Mouse (Mus musculus) ovary, adult 18-20 months (tissue): ENCODE measurements around the gene Pde6h.
"Not testable (repeated sequence)": the region's sequence is repeated elsewhere in the genome, so short reads cannot be mapped to it uniquely, and the experiment has no call there.

Source experiments
- DNase-seq: peaks from one replicate; pipeline ENCODE4 v3.0.0; 2022; ENCODE audit warnings: low spot score, mixed read lengths

Pde6h gene

DNA sequence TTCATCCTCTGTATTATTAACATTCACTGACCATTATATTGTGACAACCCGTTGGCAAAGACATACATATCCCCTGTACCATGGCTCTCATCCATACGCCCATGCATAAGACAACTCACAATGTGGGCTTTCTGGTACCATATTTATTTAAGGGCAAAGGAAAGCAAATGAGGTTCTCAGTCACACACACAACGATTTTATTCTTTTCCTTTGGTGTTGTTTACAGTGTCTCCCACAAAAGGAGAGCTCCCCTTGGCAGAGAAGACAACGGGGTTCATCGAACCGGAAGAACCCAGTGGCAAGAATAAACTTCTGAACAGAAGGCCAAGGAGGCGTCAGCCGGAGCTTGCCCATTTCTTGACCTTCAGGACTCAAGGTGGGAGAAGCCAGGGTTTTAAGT is at the start of gene Pde6h:
Gene Pde6h, plus strand, starts transcription at position 301 of the 400 bp plus-strand sequence.
- DNase-seq, result no peak

DNA sequence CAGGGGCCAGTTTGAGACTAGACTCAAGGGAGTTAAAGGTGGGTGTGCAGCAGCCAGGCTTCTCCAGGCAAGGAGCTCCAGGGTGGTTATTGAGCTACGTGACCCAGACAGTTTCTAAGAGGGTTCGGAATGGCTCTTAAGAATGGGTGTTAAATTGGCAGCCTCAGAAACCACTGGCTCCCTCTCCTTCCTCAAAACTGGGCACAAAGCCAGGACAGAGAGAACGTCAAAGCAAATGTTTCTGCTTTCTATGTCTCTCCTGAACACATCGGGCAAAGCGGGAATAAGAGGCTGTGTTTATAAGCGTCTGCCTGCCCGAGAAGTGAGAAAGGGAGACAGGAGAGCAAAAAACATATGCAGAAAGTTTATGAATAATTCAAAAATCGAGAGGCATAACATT is 49.0 kb upstream of the Pde6h start:
- DNase-seq, result no peak

DNA sequence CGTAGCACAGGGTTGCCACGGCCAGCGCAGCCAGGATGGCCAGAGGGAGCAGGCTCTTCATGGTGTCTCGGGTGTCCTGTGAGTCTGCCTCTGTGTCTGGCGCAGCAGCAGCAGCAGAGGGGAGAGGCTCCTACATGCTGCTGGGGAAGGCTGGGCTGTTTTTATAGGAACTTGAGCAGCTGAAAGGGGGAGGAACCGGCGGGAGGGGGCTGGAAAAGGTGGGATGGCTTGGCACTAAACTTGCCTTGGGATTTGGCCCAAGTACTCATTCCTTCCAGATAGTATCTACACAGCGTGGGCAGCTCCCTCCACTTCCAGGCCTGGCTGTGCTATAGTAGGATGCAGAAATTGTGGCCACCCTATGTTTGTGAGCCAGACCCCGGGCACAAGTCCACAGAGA is 48.0 kb upstream of the Pde6h start, which contains the start of gene Mgp:
Gene Mgp, minus strand, starts transcription at position 154 of the 400 bp plus-strand sequence.
- peak; percentile 52 for DNase-seq

DNA sequence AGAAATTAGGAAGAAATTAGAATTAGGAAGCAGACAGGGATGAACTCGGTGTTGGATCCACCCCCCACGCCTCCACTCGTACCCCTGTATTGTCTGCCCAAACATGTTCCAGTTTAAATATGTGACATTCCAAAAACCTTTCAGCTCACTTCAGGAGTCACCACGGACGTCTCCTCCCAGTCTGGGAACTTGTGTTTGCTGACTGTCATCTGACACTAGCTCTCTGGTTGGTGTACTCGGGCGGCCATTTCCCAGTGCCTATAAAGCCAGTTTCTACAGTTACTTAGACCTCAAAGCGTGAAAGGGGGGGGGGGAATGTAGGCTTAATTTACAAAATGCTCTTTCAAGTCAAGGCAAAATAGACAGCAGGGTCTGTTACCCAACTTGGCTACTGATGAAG is 42.0 kb upstream of the Pde6h start:
- no peak for DNase-seq

DNA sequence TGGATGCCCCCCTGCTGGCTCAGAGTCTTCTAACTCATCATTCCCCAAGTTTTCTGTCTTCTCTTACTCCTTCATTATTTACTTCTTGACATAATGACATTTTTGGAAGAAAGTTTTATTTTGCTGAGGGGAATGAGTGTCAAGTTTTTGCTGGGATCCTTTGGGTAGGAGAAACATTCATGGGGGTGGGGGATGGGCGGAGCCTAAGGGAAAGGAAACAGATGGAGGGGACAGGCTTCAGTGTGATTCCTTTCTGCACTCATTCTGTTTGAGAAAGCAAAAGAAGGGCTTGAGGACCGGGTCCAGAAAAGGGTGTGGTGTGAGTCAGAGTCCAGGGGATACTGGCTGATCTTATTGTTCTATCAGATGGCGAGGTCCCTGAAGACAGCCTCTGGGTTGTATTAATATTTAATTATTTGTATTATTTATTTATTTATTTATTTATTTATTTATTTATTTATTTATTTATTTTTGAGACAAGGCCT is 40.2 kb upstream of the Pde6h start:
- DNase-seq, result no peak

DNA sequence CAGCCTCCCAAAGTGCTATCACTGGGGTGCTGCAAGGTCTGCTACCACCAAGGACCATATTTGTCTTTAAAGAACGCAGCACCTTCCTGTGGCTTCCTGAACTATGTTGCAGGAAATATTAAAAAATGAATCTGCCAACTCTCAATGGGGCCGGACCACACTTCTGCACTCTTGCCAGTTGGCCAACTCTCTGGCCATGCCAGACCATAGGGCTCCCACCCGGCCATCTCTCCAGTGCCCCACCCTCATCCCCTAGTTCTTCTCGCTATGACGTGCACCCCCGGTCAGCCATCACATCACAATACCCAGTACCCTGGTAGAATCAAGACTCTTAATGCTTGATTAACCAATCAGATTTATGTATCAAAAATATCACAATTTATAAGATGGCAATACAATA is 39.7 kb upstream of the Pde6h start:
- no peak for DNase-seq

DNA sequence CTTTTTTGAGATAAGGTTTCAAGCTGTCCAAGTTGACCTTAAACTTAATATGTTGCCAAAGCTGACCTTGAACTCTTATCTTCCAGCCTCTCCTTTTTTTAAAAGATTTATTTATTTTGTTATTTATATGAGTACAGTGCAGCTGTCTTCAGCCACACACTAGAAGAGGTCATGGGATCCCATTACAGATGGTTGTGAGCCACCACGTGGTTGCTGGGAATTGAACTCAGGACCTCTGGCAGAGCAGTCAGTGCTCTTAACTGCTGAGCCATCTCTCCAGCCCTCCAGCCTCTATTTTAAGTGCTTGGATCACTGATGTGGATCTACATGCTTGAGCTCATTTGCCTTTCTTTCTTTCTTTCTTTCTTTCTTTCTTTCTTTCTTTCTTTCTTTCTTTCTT is 38.9 kb upstream of the Pde6h start:
- DNase-seq, result not testable (repeated sequence)

DNA sequence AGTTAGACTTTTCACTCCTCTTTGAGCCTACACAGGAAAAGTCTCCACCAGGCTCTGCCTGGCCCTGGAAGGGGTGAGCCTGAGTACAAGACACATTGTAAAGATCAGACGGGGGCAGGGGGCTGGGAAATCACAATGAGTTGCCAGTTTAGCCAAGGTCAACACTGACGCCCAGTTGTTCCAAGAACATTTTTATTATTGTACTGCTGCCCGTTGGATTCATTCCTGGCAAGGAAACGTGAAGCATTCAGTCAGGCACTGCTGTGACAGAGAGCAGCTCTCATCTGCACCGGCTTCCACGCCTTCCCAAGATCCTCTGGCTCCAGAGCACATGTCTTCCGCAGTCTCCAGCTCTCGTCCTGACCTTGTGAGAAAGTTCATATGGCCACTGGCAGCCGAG is 35.8 kb upstream of the Pde6h start:
- peak; percentile 51 for DNase-seq

DNA sequence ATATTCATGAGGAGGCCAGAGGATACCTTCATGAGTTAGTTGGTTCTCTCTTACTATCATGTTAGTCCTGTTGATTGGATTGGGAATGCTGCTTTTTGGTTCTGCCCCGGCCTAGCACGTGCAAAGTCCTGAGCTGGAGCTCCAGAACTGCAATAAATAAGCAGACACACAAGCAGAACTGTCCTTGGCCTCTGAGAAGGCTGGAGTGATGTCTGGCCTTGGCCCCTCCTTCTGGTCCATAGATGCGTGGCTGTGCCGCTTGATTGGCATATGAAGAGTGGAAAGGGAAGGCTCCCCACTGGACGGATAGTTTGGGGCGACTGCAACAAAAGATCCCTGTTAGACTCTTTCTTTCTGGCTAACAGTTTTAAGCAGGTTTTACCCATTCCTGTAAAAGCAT is 34.6 kb upstream of the Pde6h start:
- DNase-seq, result no peak

DNA sequence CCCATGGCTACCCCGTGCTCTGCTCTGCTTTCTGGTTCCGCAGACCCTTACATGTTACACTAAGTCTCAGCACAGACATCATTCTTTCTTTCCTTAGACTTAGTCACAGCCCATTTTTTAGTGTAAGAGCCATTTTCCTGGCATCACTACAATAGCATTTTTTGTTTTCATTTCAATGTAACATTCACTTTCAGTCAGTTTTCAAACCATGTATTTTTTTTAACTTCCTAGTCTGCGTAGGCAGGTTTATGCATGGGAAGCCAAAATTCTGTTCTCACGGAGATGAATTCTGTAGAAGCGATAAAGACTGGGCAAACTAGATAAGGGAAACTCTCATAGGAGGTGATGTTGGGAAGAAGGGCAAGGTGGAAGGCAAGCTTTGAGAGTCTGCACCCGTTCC is 34.1 kb upstream of the Pde6h start:
- no peak for DNase-seq

DNA sequence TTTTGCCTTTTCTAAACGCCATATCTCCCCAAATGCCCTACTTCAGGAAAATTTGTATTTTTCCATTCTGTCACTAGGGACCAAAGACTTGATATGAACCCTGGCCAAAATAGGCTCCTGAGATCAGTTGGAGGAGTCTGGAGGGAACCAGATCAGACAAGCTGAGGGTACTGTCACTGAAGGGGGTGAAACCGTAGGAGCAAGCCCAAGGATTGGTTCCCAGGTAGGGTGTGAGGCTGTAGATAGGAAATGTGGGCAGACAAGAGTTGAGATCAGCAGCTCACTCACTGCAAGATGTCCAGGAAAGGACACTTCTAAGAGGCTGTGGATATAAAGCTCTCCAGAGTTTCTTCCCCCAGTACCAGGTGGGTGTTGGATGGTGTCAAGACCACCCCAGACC is 31.6 kb upstream of the Pde6h start:
- no peak for DNase-seq

DNA sequence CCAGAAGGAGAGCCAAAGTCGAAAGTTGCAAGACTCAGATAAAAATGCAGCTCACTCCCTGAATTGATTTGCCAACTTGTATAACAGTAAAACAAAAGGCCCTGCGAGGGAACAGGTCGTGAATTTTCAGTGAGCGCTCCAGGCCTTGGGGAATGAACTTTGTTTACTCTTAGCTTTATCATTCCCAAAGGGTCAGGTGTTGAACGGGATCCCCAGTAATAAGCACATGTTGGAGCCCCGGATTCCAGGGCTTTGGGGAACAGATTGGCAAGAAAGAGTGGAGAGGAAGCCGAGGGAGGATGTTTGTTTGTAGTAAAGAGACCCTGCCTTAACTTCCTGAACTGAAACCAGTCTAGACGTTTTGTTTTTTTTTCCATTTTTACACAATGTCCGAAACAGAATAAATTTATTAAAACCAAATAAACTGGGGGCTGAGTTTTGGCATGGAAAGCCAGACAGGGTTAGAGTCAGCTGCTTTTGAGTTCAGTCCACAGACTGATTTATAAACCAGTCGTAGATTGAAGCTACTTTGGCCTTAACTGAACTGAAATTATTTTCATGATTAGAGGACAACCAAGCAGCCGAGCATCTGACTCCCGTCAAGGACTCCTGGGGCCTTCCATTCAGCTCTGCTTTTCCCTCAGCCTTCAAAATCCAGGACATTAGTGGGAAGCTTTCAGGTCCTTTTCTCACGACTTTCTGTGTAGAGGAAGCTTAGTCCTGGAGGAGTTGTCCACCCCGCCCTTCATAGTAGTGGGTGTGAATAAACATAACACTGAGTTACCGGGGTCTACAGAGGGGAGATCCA is 28.9 kb upstream of the Pde6h start:
- peak; percentile 20 for DNase-seq

DNA sequence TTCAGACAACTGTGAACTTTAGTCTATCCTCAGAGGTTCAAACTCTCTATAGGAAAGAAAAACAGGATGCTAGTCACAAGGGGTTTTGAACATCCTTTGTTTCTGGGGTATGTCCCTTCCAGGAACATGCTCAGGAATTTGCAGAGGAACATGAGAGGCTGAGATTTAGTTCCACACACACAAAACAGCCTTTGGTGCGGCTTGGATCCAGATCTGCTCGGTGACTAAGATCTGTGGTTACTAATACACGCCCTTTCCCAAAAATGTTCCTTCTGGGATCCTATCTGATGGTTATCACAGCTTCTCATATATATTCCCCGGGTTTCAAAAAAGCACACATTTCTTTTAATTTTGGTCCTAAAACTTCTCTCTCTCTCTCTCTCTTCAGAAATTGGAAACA is 25.8 kb upstream of the Pde6h start:
- no peak for DNase-seq

DNA sequence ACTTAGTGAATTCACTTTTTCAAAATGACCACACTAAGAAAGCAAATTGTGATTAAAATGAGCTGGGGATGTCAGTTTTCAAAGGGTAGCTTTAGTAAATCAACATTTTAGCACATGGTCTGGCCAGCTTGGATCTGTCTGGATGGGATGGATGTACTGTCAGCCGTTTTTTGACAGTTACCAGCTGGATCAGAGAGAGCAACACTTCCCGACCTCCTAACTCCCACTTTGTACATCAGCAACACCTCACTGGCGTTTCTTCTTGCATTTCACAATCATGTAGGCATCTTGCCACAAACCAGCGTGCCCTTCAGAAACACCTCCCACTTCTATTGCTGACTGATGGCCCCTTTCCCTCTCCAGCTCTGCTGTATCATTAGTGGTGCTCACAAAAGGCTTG is 25.4 kb upstream of the Pde6h start:
- DNase-seq, result no peak

DNA sequence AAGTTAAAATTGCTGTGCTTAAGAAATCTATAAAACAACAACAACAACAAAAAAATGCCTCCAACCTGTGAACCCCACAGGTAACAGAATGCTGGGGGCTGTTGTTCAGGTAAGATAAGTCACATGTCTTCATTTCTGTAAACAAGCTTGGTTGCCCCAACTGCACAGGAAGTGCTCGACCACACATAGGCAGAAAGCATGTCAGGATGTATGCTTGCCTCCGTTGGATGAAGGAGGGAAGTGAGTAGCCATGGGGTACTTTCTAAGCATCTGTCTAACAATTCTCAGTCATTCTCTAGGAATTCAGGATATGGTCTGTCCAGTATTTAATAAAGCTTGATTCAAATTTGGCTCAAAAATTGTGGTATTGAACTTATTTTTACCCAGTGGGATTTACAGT is 24.7 kb upstream of the Pde6h start:
- DNase-seq, result no peak

DNA sequence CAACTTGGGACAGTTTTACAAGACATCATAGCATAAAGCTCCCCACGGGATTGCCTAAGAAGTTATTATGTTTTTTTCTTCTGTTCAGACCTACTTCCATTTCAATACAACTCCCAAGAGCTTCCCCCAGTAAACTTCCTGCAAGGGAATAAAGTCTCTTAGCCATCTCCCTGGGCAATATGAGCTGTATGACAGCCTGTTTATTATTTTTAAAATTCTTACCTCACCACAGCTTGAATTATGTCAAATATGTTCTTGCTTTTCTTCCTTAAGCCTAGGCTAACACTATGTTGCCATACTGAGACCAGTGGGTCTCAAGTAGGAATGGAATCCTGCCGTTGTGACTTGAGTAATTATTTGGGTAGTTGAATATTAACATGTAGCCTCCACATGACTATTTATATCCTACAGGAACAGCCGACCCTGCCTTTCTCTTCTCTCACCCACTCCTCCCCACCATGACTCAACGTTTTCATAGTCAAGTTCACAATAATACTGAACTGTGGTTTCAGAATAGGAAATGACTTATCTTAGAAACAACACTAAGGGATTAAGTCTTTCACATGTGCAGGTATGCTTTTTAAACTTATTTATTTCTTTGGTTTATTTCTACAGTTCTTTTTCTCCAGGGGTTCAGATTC is 23.1 kb upstream of the Pde6h start:
- no peak for DNase-seq

DNA sequence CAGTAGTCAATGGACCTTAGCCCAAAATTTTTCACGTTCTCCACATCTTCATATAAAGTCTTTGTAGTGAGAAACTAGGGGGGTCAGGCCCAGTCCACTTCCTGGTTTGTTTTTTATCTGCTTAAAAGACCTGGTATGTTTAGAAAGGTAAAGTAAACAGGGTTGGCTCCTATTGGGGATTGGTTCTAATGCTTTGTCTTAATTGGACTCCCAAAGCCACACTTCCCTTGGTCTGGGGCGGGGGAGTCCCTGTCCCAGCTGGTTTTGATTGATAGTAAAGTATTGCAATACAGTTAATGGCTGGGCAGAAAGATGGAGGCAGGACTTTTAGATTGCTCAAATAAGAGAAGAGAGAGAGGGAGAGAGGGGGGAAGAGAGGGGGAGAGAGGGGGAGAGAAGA is 22.6 kb upstream of the Pde6h start:
- no peak for DNase-seq

DNA sequence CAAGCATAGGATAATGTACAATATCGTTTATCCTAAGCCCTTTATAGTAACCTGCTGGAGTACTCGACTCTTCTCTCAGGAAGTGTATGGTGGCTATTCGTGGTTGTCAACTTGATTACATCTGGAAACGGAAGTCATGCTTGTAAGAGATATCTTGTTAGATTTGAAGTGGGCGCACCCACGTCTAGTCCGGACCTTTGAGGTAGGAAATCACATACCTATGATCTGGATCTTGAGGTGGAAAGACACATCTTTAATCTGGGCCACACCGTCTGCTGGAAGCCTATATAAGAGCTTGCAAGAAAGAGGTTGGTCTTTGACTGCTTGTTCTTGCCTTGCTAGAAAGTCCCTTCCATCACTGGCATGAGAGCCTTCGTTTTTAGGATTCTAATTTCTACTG is 21.1 kb upstream of the Pde6h start:
- no peak for DNase-seq

DNA sequence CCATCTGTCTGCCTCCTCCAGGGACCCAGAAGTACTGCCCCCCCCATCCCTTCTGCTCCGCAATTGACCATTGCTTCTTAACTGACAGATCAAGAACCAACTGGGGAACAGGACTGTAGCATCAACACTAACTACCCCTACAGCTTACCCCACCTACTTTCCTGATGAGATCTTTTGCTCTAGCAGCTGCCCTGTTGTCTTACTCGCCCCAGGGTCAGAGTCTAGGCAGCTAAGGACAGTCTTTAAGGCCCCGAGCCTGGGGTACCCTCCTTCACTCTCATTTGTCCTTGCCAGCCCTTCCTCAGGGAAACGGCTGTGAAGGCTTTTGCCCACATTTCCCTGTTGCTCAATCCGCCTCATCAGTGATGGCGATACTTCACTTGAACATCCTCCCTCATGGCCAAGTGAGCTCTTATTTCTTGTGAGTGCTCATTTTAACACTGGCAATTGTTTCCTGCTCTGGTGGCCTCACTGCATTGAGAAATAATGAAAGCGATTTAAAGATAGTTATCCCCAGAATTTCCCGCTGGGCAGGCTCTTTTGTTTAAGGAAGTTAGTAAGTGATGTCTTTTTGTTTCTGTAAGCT is 19.7 kb upstream of the Pde6h start:
- DNase-seq, result no peak

DNA sequence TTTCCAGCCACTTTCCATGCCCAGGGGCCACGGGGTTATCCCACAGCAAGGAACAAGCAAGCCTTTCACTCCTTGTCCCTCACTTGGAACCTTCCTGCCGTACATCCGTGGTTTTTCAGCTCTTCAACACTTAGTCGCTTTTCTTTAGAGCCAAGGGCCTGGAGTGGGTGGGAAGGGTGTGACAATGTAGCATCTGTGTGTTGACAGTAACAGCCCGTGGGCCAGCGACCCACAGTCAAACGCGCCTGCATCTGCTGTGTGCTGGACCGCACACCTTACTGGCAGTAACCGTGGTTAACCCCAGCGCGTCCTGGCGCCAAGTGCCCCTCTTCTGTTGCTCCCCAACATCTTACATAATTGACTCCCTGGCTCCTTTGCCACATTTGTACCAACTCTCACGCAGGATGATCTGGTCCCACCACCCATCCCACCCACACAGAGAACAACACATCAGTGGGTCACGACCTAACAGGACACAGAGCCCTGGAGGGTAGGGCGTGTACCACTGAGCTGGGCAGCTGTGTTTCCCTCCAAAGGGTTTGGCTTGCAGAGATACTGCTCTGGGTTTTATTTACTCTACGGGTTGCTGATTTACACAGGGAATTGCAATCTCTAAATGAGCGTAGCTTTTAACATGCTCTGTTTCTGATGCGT is 17.2 kb upstream of the Pde6h start:
- no peak for DNase-seq

DNA sequence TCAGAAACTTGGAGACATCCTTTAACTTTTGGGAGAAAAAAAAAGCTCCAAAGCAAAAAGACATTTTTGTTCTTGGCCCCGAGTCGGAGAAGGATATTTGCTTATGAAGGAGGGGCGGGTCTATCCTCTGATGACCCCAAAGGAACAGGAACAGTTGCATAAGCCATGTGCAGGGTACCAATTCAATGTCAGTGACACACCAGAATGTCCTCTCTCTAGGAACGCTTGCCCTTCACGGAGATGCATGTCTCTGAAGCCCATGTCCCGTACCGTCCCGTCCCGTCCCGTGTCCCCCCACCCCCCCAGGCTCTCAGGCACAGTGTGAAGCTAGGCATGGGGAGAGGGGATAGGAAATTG is 16.7 kb upstream of the Pde6h start:
- no peak for DNase-seq

DNA sequence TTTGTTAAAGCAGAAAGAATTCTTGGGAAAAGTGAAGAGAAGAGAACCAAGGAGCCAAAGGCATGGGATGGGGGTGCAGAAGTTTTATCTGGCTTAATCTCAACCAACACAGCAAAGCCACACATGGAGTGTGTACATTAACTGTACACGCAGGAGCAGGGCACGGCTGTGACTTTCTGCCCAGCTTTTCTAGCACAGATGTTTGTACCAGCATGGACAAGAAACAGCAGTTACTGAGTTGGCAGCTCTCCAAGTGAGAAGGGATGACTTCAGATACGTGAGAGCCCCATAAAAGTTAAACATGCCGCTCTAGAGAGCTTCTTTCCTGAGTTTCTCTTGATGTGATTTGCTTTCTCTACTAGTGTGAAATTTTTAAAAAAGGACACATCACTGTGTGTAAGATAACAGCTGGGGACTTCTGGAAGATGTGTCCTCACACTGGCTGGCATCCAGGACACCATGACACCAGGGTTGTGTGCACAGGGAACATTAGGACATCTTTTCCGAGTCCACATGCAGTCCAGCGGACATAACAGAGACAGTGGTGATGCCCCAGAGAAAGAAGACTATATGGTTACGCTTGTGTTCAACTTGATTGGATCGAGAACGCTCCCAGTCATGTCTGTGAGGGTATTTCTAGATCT is 13.3 kb upstream of the Pde6h start:
- DNase-seq, result no peak
